Mouse (Mus musculus) hindbrain, embryonic 14.5 days (tissue): Measurements from ENCODE around the gene Hmces. TPM values are rescaled to one million over a fixed set of nuclear protein-coding genes. Genes with fewer than 3 reads are reported as not detected.

Experiments used
- ATAC-seq: fragments of 200-750 bp; cut with Nextera tagmentation; 2 replicates; pipeline ENCODE4 v1.8.0; 2017; ENCODE audit warnings: moderate number of reproducible peaks, mild to moderate bottlenecking, moderate TSS enrichment, moderate library complexity; ENCODE audit not compliant: low FRiP score
- DNase-seq: peaks from one replicate; pipeline ENCODE4 v3.0.0-alpha.2; 2015; ENCODE audit warnings: low spot score
- H3K27ac ChIP-seq: fragments of 300-500 bp; sonication (generic); 2 replicates; pipeline ENCODE4 v1.5.1; 2014; ENCODE audit warnings: mild to moderate bottlenecking, moderate library complexity
- H3K27me3 ChIP-seq: fragments of 300-500 bp; sonication (generic); 2 replicates; pipeline ENCODE4 v1.6.1; 2014; ENCODE audit warnings: mild to moderate bottlenecking, low read length, mixed read lengths; ENCODE audit not compliant: control insufficient read depth, insufficient read depth
- H3K36me3 ChIP-seq: fragments of 300-500 bp; sonication (generic); replicated peaks from 2 replicates; pipeline ENCODE4 v1.6.1; 2014; ENCODE audit not compliant: control insufficient read depth, insufficient read depth
- H3K4me1 ChIP-seq: fragments of 300-500 bp; sonication (generic); replicated peaks from 2 replicates; pipeline ENCODE4 v1.6.1; 2014; ENCODE audit warnings: antibody characterized with exemption, low read length, mixed read lengths; ENCODE audit not compliant: control insufficient read depth, insufficient read depth
- H3K4me2 ChIP-seq: fragments of 300-500 bp; sonication (generic); replicated peaks from 2 replicates; pipeline ENCODE4 v1.6.1; 2014; ENCODE audit warnings: mild to moderate bottlenecking, moderate library complexity
- H3K4me3 ChIP-seq: fragments of 300-500 bp; sonication (generic); replicated peaks from 2 replicates; pipeline ENCODE4 v1.5.1; 2014; ENCODE audit warnings: mild to moderate bottlenecking, low read length
- H3K9ac ChIP-seq: fragments of 300-500 bp; sonication (generic); 2 replicates; pipeline ENCODE4 v1.6.1; 2014
- H3K9me3 ChIP-seq: fragments of 300-500 bp; sonication (generic); 2 replicates; pipeline ENCODE4 v1.6.1; 2016; ENCODE audit warnings: low read length; ENCODE audit not compliant: control insufficient read depth
- WGBS: fragments of 180-500 bp; shearing (Covaris S2); extraction: QIAGEN DNeasy Blood & Tissue Kit; methylation state at CpG from one replicate; pipeline ENCODE4 v1.1.7; 2014; 5-methylcytosine and 5-hydroxymethylcytosine counted together
- microRNA-seq: library from miRNA; unstranded; fragments of <30 nt; microRNA quantifications from one replicate; pipeline ENCODE4, GENCODE M21; 2016
- polyA plus RNA-seq: library from polyadenylated mRNA; unstranded; fragments of >200 nt; fragmentation: Nextera tagmentation; extraction: Ambion mirVana; gene quantifications from 2 replicates; pipeline ENCODE4 v1.2.1, GENCODE M21; 2014

The Hmces gene
- polyA plus RNA-seq, 1 experiment from 2014 or later: 36.6 TPM

DNA sequence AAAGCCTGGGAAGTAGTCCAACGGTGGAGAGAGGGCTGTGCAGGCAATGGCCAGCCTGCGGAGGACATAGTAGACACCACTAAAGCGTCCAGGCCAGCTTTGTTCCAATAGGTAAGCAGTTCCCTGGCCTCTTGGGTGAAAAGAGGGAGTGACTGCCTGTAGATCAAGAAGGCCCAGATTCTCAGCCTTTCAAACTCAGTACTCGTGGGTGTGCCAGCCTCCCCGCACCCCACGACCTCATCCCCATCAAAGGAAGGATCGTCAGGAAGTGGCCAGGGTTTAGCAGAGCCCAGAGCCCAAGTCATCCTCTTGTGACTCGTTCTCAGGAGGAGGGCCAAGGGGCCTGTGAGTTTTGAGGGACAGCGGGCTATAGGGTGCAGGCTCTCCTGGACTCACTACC is 68.8 kb downstream of the Hmces start:
- H3K9me3 ChIP-seq: no peaks in the 10 kb centered on the region
- 71% methylated on average over 9 of the region's 9 CpGs for WGBS
- H3K36me3 ChIP-seq: peaks cover 29% of the 10 kb centered on the region
- peak overlapping the region; percentile 92; the same call in 1 of the 2 replicates for H3K27ac ChIP-seq
- no peak for DNase-seq
- peak overlapping the region; percentile 97 for H3K4me3 ChIP-seq
- peaks cover 16% of the 10 kb centered on the region for H3K4me1 ChIP-seq
- H3K4me2 ChIP-seq: peak overlapping the region; percentile 73
- H3K27me3 ChIP-seq: no peaks in the 10 kb centered on the region
- no peak for ATAC-seq
- peak overlapping the region; percentile 94; the same call in 1 of the 2 replicates for H3K9ac ChIP-seq

Small RNAs within 50 kb of the gene (microRNA-seq; reads per million reads assigned to microRNA genes)
- not detected for gene Gm47286

Other genes starting within 250 kb of the Hmces start
- 9.9 TPM in 2 replicates for gene Aplf, start 241.7 kb upstream of the Hmces start, polyA plus RNA-seq
- gene Efcc1, start 183.1 kb upstream of the Hmces start, polyA plus RNA-seq: 6.1 and 8.0 TPM in 2 replicates
- 0.56 and 0.83 TPM in 2 replicates for gene Gp9, start 135.9 kb upstream of the Hmces start, polyA plus RNA-seq
- gene Rab43, start 101.8 kb upstream of the Hmces start, polyA plus RNA-seq: 7.8 and 15.6 TPM in 2 replicates
- 1.1 and 5.8 TPM in 2 replicates for gene Gm45140, start 78.1 kb upstream of the Hmces start, polyA plus RNA-seq
- 21.1 and 21.7 TPM in 2 replicates for gene Isy1, start 75.1 kb upstream of the Hmces start, polyA plus RNA-seq
- gene Cnbp, start 62.8 kb upstream of the Hmces start, polyA plus RNA-seq: 541 and 555 TPM in 2 replicates
- gene Copg1, start 26.1 kb upstream of the Hmces start, polyA plus RNA-seq: 203 and 213 TPM in 2 replicates
- 29.8 and 32.1 TPM in 2 replicates for gene H1fx, start 67.7 kb downstream of the Hmces start, polyA plus RNA-seq
- gene Rab7, start 131.3 kb downstream of the Hmces start, polyA plus RNA-seq: 377 and 427 TPM in 2 replicates
- 301 and 339 TPM in 2 replicates for gene Rpn1, start 170.5 kb downstream of the Hmces start, polyA plus RNA-seq